Mouse (Mus musculus) neural tube, embryonic 13.5 days (tissue): ENCODE results near the gene Dnajc10. TPM values are rescaled to one million over a fixed set of nuclear protein-coding genes. Genes with fewer than 3 reads are reported as not detected.

Experiments
- ATAC-seq: fragments of 200-750 bp; cut with Nextera tagmentation; 2 replicates; pipeline ENCODE4 v1.8.0; 2017; ENCODE audit warnings: low read depth, mild to moderate bottlenecking, moderate TSS enrichment, moderate library complexity
- H3K27ac ChIP-seq: fragments of 300-500 bp; sonication (generic); replicated peaks from 2 replicates; pipeline ENCODE4 v1.5.1; 2015; ENCODE audit warnings: moderate library complexity, mild to moderate bottlenecking, inconsistent platforms
- H3K27me3 ChIP-seq: fragments of 300-500 bp; sonication (generic); 2 replicates; pipeline ENCODE4 v1.6.1; 2015; ENCODE audit warnings: mild to moderate bottlenecking, inconsistent platforms
- H3K36me3 ChIP-seq: fragments of 300-500 bp; sonication (generic); 2 replicates; pipeline ENCODE4 v1.6.1; 2015; ENCODE audit warnings: mild to moderate bottlenecking, inconsistent platforms
- H3K4me1 ChIP-seq: fragments of 300-500 bp; sonication (generic); replicated peaks from 2 replicates; pipeline ENCODE4 v1.6.1; 2015; ENCODE audit warnings: inconsistent platforms
- H3K4me2 ChIP-seq: fragments of 300-500 bp; sonication (generic); 2 replicates; pipeline ENCODE4 v1.6.1; 2015; ENCODE audit warnings: inconsistent platforms, mild to moderate bottlenecking, moderate library complexity
- H3K4me3 ChIP-seq: fragments of 300-500 bp; sonication (generic); 2 replicates; pipeline ENCODE4 v1.5.1; 2015; ENCODE audit warnings: mild to moderate bottlenecking, inconsistent platforms
- H3K9ac ChIP-seq: fragments of 300-500 bp; sonication (generic); 2 replicates; pipeline ENCODE4 v1.6.1; 2015; ENCODE audit warnings: moderate library complexity, mild to moderate bottlenecking, inconsistent platforms
- H3K9me3 ChIP-seq: fragments of 300-500 bp; sonication (generic); 2 replicates; pipeline ENCODE4 v1.6.1; 2016; ENCODE audit warnings: inconsistent platforms
- WGBS: fragments of 180-500 bp; shearing (Covaris S2); methylation state at CpG from one replicate; pipeline ENCODE4 v1.1.7; 2015; 5-methylcytosine and 5-hydroxymethylcytosine counted together
- polyA plus RNA-seq: library from polyadenylated mRNA; unstranded; fragments of >200 nt; fragmentation: Nextera tagmentation; extraction: Ambion mirVana; gene quantifications from 2 replicates; pipeline ENCODE4 v1.2.1, GENCODE M21; 2015

Gene Dnajc10
- polyA plus RNA-seq = 64.2 and 73.9 TPM in 2 replicates

DNA sequence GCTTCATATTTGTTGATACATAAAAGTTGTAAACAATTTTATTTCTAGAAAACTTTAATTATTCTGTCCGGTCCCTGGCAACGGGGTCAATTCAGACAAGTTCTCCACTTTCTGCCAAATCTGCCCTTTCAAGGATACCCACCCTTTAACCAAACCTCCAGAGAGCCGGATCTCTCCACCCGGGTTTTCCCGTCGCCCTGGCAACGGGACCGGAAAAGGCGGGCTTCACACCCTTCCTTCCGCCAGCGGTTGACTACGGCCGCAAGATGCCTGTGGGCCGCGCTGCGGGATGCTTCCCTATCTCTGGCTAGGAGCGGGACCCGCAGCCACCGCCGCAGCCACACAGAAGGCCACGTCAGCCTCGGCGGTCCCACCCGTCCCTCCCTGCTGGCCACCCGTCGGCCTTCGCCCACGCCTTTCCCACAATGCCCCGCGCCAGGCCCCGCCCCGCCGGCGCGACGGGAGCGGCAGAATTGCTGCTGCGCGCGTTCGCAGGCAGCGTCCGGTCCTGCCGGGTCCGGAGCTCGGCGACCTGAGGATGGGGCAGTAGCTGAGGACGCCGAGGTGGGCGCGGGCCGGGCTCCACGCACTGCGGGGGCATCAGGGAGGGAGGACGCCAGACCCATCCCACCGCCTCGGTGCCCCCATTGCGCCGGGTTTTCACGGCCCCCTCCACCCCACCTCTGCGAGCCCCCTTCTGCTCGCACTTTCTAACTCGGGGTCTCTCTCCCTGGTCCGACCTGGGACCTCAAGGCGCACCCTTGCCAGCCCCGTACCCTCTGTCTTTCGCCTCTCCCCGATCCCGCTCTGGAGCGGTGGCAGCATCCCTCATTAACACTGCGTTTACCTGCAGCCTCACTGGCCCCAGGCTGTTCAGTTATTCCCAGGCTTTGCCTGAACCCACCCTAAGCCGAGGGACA is at the start of gene Dnajc10:
Dnajc10 (plus strand) TSS at position 225 of the 920 bp plus-strand sequence.
- H3K9ac ChIP-seq = peak within 1 kb of the TSS; percentile 97

DNA sequence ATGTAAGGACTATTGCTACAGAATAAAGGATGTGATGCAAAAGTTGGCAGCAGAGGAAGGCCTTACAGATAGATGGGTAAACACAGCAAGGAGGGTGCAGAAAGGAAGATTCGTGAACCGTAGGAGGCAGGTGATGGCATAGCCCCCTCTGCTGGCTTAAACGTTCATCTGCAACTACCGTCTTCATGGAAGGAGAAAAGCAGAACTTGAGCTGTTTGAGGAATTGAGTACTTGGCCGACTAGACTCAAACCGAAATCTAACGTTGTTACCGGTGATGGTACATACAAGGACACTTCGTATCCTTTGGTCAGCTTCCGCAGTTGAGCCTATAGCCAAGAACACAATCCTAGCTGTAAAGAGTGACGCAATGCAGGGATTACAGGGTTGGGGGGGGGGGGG is 48.4 kb upstream of the Dnajc10 start:
- no peaks in the 10 kb centered on the region for H3K4me1 ChIP-seq
- H3K27ac ChIP-seq = no peak overlapping the region
- H3K4me2 ChIP-seq = peak overlapping the region; percentile 35
- no peak for ATAC-seq
- no peaks in the 10 kb centered on the region for H3K27me3 ChIP-seq
- H3K9me3 ChIP-seq = no peaks in the 10 kb centered on the region
- H3K36me3 ChIP-seq = no peaks in the 10 kb centered on the region
- 23% methylated on average over 11 of the region's 11 CpGs for WGBS
- no peak overlapping the region for H3K9ac ChIP-seq
- H3K4me3 ChIP-seq = no peak overlapping the region

More for the DNA sequence above, at the start of gene Dnajc10:
- no peaks in the 10 kb centered on the region for H3K9me3 ChIP-seq
- peak within 1 kb of the TSS; percentile 97 for H3K27ac ChIP-seq
- H3K27me3 ChIP-seq = 0 out of 2 replicates have a peak, but pooled peaks cover 8% of the 10 kb centered on the region
- peaks cover 16% of the 10 kb centered on the region for H3K4me1 ChIP-seq
- H3K4me3 ChIP-seq = peak within 1 kb of the TSS; percentile 90
- WGBS = under 1% methylated on average over 72 of the region's 72 CpGs
- peak within 1 kb of the TSS; percentile 71 for H3K4me2 ChIP-seq
- peak; percentile 98 for ATAC-seq
- H3K36me3 ChIP-seq = peaks cover 17% of the 10 kb centered on the region

DNA sequence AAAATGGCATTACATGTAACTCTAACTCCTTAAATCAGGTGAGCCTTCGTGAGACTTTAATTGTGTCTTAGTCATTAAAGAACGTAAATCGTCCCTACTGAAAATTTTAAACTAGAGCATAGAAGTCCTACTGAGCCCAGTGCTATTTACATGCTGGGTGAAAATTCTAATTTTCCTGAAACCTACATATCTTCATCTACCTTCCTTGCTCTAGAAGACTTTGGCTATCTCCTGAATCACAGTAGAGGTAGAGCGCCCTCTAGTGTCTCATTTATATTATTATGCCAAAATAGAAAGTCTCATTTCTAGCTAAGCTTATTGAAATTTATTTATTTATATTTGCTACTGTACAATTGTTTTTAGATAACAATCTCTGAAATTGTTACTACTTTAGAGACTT is 47.2 kb upstream of the Dnajc10 start:
- Histone ChIP-seq H3K36me3 (no peaks in the 10 kb centered on the region), H3K4me1 (no peaks in the 10 kb centered on the region), H3K27ac (no peak overlapping the region), H3K9ac (no peak overlapping the region), H3K9me3 (no peaks in the 10 kb centered on the region), H3K4me2 (no peak overlapping the region), H3K4me3 (no peak overlapping the region), H3K27me3 (no peaks in the 10 kb centered on the region)
- 54% methylated on average over 4 of the region's 4 CpGs for WGBS
- ATAC-seq = no peak

DNA sequence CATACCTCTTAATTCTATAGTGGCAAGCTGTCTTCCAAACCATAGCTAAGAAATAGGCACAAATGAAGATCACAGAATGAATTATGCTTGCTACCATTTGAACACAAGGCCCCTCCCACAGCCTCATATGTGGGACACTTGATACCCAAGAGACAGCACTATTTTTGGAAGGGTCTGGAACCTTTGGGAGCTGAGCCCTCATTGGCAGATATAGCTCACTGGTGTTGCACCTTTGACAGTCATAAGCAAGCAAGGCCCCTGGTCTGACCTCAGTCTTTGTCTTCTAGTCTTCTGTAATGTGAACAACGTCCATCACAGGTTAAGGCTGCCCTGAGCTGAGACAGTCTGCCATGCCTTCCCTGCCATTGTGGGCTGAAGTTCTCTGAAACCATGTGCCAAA is 43.8 kb upstream of the Dnajc10 start:
- Histone ChIP-seq H3K4me3 (no peak overlapping the region), H3K27me3 (no peaks in the 10 kb centered on the region), H3K9ac (no peak overlapping the region), H3K27ac (no peak overlapping the region), H3K9me3 (no peaks in the 10 kb centered on the region), H3K4me1 (no peaks in the 10 kb centered on the region), H3K36me3 (no peaks in the 10 kb centered on the region), H3K4me2 (no peak overlapping the region)
- ATAC-seq = no peak
- 80% methylated on average over 1 of the region's 1 CpGs for WGBS

DNA sequence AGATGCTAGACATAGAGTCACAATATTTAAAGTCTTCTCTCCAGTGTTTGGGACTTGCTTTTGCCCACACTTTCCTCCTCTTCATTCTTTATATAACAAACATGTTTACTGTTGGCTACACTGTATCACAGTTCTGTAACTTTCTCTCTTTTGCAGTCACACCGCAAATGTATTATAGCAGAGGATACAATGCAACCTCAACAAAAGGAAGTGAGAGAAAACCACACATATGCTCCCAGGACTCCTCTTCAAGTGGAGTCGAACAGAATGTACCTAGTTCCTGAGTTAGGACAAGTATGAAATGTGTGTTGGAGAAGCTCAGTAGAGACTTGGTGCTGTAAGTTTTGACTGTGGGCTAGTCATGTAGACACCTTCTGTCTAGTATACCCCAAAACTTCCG is 42.2 kb upstream of the Dnajc10 start:
- no peak overlapping the region for H3K27ac ChIP-seq
- ATAC-seq = no peak
- no peak overlapping the region for H3K9ac ChIP-seq
- no peaks in the 10 kb centered on the region for H3K9me3 ChIP-seq
- 85% methylated on average over 3 of the region's 3 CpGs for WGBS
- no peaks in the 10 kb centered on the region for H3K27me3 ChIP-seq
- no peaks in the 10 kb centered on the region for H3K4me1 ChIP-seq
- no peak overlapping the region for H3K4me3 ChIP-seq
- no peak overlapping the region for H3K4me2 ChIP-seq
- H3K36me3 ChIP-seq = no peaks in the 10 kb centered on the region

DNA sequence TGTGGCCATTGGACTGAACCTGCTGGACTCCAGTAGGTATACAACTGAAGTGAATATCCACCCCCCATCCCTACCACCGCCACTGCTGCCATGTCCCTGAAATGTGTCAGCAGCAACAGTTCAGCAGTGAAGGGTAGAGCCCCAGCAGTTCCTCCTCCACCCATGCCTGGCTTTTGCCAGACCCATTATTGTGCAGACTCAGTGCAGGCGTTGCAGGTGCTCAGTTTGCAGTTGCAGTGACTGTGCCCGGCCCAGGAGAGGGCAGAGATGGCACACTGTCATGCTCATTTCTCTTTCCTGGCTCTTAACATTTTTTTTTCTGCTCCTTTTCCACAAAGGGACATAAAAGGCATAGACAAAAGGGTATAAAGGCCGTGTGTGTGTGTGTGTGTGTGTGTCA is 41.5 kb upstream of the Dnajc10 start:
- no peak for ATAC-seq
- Histone ChIP-seq H3K27me3 (no peaks in the 10 kb centered on the region), H3K9ac (no peak overlapping the region), H3K27ac (no peak overlapping the region), H3K4me1 (no peaks in the 10 kb centered on the region), H3K4me3 (no peak overlapping the region), H3K36me3 (no peaks in the 10 kb centered on the region), H3K4me2 (no peak overlapping the region), H3K9me3 (no peaks in the 10 kb centered on the region)
- 76% methylated on average over 4 of the region's 4 CpGs for WGBS

DNA sequence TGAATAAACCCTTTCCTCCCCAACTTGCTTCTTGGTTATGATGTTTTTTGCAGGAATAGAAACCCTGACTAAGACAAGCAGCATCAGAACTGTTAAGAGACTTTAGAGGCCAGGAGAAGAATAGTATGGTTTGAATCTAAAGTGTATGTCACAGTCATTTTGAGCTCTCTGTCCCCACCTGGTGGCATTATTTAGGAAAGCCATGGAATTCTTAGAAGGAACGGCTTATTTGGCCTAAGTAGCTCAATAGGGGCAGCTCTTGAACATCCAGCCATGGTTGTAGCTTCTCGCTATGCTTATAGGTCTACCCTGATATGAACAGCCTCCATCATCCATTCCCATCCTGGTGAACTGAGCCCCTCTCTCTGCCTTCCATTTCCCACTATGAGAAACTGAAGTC is 40.1 kb upstream of the Dnajc10 start:
- H3K9me3 ChIP-seq = no peaks in the 10 kb centered on the region
- H3K4me2 ChIP-seq = no peak overlapping the region
- 48% methylated on average over 2 of the region's 2 CpGs for WGBS
- no peaks in the 10 kb centered on the region for H3K36me3 ChIP-seq
- no peaks in the 10 kb centered on the region for H3K27me3 ChIP-seq
- no peak overlapping the region for H3K4me3 ChIP-seq
- H3K27ac ChIP-seq = no peak overlapping the region
- no peaks in the 10 kb centered on the region for H3K4me1 ChIP-seq
- no peak for ATAC-seq
- H3K9ac ChIP-seq = no peak overlapping the region

DNA sequence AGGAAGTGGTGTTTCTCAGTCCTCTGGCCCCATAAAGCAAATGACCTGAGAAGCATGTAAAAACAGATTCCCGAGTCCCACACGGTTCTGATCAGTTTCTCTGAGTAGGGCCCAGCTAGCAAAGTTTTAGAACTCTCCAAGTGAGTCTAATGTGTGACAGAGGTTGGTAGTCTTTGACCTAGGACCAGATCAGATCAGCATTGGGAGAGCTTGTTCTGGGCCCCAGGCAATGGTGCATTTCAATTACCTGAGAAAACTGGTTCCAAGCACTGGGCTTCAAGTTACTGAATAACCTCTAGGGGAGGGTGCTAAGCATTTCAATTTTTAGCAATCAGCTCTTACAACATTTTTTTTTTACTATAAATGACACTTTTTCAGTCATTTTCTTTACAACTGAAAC is 33.1 kb upstream of the Dnajc10 start:
- WGBS = 74% methylated on average over 2 of the region's 2 CpGs
- no peak overlapping the region for H3K27ac ChIP-seq
- H3K36me3 ChIP-seq = no peaks in the 10 kb centered on the region
- H3K27me3 ChIP-seq = no peaks in the 10 kb centered on the region
- H3K4me1 ChIP-seq = peaks cover 3% of the 10 kb centered on the region; the same call in 1 of the 2 replicates
- ATAC-seq = no peak
- H3K9me3 ChIP-seq = peaks cover 6% of the 10 kb centered on the region
- no peak overlapping the region for H3K9ac ChIP-seq
- H3K4me2 ChIP-seq = no peak overlapping the region
- H3K4me3 ChIP-seq = no peak overlapping the region

DNA sequence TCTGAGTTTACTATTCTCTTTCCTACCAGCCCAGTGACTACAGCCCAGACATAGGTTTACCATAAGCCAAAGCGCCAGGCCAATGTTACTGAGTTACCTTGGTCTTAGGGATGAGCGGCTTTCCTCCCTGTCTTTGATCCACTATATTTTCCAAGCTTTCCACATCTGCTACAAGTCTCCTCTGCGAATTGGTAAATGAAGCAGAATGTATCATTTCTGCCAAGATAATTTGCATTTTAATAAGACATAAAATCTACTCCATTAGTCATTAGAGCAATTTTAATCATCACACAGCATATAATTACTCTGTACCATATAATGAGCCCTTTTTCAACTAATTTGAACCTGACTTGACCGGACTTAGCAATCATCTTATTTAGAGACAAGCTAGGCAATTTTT is 28.9 kb upstream of the Dnajc10 start:
- ATAC-seq = no peak
- peaks cover 6% of the 10 kb centered on the region for H3K9me3 ChIP-seq
- no peak overlapping the region for H3K4me2 ChIP-seq
- H3K4me1 ChIP-seq = peaks cover 3% of the 10 kb centered on the region; the same call in 1 of the 2 replicates
- H3K4me3 ChIP-seq = no peak overlapping the region
- WGBS = 75% methylated on average over 4 of the region's 4 CpGs
- no peak overlapping the region for H3K27ac ChIP-seq
- no peaks in the 10 kb centered on the region for H3K36me3 ChIP-seq
- H3K9ac ChIP-seq = no peak overlapping the region
- no peaks in the 10 kb centered on the region for H3K27me3 ChIP-seq

DNA sequence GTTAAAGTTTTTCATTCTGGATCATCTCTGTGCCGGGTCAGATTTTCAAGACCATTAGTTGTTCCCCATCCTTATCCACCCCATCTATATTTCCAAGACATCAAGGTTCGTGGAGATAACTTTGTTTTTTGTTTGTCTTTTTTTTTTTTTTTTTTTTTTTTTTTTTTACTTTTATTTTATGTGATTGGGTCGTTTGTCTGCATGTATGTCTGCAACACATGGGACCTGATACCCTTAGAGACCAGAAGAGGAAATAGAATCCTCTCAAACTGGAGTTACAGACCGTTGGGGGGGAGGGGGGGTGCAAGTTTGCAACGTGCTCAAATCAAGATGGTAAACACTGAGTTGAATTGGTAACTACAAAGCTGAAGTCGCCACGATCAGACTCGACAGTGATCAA is 23.1 kb upstream of the Dnajc10 start, which contains the start of gene Prdx6b:
Prdx6b (plus strand) TSS at position 301 of the 400 bp plus-strand sequence.
- H3K4me2 ChIP-seq = no peak within 1 kb of the TSS
- H3K36me3 ChIP-seq = no peaks in the 10 kb centered on the region
- ATAC-seq = no peak
- H3K27ac ChIP-seq = no peak within 1 kb of the TSS
- H3K27me3 ChIP-seq = no peaks in the 10 kb centered on the region
- no peak within 1 kb of the TSS for H3K9ac ChIP-seq
- no peaks in the 10 kb centered on the region for H3K9me3 ChIP-seq
- no peaks in the 10 kb centered on the region for H3K4me1 ChIP-seq
- no peak within 1 kb of the TSS for H3K4me3 ChIP-seq
- 83% methylated on average over 8 of the region's 8 CpGs for WGBS

DNA sequence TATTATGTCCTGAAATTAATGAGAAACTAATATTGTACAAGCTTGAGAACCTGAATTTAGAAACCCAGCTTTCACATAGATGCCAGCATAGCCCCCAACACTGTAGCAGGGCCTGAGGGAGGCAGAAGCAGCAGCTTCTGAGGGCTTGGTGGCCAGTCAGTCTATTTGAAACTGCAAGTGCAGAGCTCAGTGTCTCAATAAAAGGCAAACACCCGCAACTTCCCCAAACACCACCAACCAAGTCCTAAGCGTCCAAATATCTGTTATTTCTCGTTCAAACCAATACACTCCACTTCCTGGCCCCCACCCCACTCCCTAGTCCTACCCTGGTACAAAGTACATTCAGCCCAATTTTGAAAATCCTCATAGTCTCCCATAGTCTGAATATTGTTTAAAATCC is 16.9 kb upstream of the Dnajc10 start:
- no peak overlapping the region for H3K4me2 ChIP-seq
- no peak overlapping the region for H3K4me3 ChIP-seq
- 83% methylated on average over 3 of the region's 3 CpGs for WGBS
- H3K36me3 ChIP-seq = no peaks in the 10 kb centered on the region
- no peaks in the 10 kb centered on the region for H3K27me3 ChIP-seq
- no peaks in the 10 kb centered on the region for H3K4me1 ChIP-seq
- no peaks in the 10 kb centered on the region for H3K9me3 ChIP-seq
- no peak for ATAC-seq
- H3K9ac ChIP-seq = no peak overlapping the region
- H3K27ac ChIP-seq = no peak overlapping the region

DNA sequence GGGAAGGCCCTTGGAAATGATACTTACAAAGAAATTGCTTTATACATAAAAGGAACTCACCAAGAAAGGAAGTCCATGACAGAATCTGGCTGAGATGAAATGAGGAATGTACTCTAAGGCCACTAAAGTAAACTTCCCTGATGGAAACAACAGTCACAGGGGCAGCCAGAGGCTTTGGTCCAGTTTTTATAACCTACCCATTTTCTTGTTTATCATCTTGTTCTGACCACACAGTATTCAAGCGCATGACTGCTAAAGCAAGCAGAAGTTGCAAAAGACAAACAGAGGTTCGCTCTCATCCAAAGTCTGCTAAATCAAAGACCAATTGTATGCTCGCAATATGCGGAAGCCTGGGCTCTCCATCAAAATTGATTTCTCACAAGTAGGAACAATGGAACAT is 14.5 kb upstream of the Dnajc10 start:
- ATAC-seq = no peak
- Histone ChIP-seq H3K4me2 (no peak overlapping the region), H3K4me1 (no peaks in the 10 kb centered on the region), H3K27ac (no peak overlapping the region), H3K36me3 (no peaks in the 10 kb centered on the region), H3K27me3 (no peaks in the 10 kb centered on the region), H3K9ac (no peak overlapping the region), H3K9me3 (no peaks in the 10 kb centered on the region), H3K4me3 (no peak overlapping the region)
- 67% methylated on average over 4 of the region's 4 CpGs for WGBS
